Mouse (Mus musculus): ENCODE data around the gene Bnip1.

DNA sequence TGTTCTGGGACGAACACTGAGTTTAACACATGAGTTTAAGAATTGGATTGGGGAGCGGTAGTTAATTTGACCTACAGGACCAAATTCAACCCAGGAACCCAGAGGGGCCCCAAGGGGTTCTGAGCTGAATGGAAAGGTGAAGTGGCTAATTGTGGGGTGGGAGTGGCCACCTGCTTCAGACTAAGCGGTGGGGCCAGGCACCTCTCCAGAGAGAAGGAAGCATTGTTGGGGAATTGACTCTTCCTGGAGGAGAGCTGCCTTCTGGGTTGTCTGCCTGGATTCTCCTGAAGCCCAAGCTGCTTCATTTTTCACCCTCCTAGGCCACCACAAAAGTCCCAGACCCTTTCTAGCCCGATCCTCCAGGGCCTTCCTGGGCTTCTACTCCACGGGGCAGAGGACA lies 61.1 kb downstream of the Bnip1 start:
- no peak for TF ChIP-seq GATA1 (IDR thresholded peaks at IDR 0.05; ENCODE audit: borderline replicate concordance, low read length)
- TF ChIP-seq FLI1 (IDR thresholded peaks at IDR 0.05; ENCODE audit: low read length), result no peak

Measured in megakaryocyte, embryonic 14.5 days (primary cell).